Mouse (Mus musculus) cerebellum, postnatal 14 days (tissue): Measurements from ENCODE around the gene E030030I06Rik.
"Not testable (repeated sequence)": the region's sequence is repeated elsewhere in the genome, so short reads cannot be mapped to it uniquely, and the experiment has no call there.

Experiments
- DNase-seq, 2 experiments: peaks; one replicate each; pipeline ENCODE4 v3.0.0; 2021; ENCODE audit warnings: mixed read lengths in 2 of 2

Gene E030030I06Rik

DNA sequence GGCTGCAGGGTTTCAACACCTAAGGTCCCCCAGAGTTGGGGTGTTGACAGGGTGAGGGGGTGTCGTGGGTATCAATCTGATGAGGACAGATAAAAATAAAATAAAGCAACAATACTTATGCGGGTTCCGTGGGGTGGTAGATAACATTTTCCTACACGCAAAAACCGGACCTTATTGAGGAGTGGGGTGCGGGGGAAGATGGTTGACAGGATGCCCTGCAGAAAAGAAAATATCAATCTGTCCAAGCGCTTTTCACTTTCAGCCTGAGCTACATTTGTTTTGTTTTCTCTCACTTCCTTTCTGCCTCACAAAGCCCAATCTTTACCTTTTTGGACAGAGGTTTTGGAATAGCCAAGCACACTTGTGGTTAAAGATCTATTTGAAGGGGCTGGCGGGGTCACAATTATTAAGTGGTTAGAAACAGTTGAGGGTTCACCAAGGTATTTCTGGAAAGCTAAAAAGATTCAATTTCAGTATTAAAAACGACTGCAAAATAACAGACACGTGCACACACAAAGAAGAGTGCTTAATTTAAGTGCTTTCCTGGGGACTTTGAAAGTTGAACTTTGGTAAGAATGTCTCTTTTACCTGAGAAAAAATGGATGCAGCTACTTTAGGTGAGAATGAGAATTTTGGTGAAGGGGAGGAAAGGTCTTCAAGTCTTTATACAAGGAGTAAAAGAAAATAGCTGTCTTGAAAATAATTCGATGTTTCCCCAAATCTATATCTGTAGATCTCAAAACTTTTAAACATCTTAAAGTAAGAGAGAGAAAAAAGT is 3.0 kb upstream of the E030030I06Rik start:
- peak in 1 of 2 experiments; percentile 25 for DNase-seq

DNA sequence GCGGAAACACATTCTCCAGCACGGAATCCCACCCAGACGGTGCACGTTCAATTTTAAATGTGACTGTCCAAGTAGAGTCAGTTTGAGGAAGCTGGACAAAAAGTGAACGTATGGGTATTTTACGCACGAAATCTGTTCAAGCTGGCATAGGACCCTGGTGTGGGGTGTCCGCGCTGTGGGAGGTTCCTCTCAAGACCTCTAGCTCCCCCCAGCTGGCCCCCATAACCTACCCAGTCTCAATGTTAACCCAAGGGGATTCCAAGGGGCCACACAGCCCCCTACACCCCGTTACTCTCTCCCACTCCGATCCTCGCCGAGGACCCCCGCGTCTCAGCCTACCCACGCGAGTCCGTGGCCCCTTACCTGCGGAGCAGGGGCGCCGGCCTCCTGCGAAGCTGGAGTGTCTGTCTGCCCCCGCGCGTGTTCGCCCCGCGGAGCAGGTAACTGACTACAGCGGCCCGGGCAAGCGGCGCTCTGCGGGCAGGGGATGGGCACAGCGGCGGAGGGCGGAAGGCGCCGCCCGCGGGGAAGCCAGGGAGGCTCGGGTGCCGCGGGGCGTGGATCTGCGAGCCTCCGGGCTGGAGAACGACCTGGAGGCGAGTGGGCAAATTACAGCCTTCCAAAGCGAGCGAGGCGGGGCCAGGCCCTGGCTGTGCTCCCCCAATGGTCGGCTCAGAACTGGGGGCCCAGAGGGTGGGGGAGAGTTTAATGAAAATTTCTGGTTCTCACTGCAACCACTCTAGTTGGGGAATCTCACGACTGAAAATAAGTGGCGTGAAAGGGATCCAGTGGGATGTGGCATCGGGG is 2.2 kb upstream of the E030030I06Rik start:
- peak; percentile 15 to 20 for DNase-seq

DNA sequence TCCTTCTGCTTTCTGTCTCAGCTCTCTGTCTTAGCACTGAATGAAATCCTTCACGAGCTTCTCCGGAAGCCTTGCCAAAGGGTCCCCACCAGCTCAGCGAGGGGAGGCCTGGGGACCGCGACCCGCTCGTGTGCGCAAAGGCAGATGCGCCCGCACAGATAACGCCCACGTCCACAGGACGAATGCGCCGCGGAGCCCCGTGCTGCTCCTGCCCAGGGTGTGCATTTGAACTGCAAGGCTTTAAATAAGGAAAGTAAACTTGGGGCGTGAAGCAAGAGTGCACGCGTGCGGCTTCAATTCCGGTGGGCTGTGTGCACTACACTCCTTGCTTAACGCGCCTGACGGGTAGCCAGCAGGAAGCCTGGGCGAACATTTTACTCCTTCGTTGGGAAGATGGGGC is 1.5 kb upstream of the E030030I06Rik start:
- DNase-seq, result peak in 1 of 2 experiments; percentile 16

DNA sequence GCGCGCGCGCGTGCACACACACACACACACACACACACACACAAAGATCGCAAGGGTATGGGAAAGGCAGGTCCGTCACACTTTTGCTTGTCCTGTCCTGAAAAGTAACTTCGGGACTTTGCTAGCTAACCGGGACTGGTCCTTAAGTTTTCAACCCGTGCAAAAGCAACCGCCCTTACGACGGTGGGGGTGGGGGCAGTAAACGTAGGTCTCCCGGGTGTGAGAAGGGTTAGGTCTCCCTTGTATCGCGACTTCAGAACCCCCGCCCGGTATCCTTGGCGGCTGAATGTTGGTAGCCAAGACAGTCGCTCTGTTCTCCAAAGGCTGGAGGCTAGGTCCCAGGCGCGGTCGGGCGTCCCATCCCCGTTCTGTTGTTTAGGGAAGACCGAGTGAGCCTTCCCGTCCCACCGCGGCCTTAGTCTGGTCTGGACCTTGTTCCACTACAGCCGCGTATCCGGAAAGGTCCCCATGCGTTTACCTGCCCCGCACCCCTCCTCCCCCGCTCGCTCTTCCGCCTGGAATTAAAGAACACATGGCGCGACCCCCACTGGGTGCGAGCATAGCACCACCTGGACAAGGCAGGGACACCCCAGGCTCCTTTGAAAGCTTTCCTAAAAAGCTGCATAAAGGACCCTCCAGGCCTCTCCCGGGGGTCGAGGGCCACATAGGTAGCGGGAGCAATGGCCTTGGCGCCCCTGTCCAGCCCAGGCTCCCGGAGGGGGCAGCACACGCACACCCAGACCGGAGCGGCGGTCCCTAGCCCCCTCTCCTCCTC is 808 bp upstream of the E030030I06Rik start:
- peak; percentile 23 to 25 for DNase-seq

DNA sequence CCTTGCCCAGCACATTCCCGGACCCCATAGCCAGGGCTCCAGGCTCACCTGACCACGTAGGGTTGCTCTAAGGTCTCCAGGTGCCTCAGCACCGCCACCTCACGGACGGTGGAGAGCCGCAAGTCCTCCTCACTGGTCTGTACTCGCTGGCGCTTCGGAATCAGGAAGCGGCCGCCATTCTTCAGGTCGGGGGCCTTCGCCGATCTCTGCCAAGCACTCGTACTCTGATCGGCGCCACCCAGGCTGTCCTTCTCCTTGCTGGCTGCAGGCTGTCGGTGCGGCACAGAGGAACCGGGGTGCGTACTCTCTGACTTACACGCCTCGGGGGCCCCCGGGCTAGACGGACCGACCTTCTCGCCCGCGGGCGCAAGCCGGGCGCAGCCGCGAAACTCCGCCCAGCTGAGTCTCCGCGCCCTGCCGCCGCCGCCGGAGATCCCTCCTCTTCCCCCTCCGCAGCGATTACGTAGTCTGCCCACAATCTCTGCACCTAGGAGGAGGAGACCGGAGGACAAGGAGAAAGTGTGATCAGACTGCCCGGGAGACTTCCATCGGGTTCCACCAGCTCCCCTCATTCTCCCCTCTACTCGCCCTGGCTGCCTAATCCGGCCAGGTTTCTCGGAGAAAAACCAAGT is 513 bp downstream of the E030030I06Rik start:
- peak; percentile 63 to 64 for DNase-seq

DNA sequence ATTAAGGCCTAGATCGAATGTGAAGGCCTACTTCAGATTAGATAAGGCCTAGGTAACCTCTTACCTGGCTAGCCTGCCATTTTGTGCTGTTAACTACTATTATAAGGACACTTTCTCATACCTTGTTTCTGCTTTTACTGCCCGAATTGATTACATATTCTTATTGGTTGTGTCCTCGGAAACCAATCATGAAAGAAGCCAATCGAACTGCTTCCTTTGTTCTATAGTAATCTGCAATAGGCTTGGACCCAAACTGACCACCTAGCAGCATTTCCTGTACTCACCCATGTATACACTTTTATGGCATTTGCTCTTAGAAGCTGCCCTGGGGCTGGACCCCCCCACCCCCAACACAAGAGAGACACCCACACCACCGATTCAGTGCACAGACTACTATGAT is 6.1 kb downstream of the E030030I06Rik start:
- no peak for DNase-seq

DNA sequence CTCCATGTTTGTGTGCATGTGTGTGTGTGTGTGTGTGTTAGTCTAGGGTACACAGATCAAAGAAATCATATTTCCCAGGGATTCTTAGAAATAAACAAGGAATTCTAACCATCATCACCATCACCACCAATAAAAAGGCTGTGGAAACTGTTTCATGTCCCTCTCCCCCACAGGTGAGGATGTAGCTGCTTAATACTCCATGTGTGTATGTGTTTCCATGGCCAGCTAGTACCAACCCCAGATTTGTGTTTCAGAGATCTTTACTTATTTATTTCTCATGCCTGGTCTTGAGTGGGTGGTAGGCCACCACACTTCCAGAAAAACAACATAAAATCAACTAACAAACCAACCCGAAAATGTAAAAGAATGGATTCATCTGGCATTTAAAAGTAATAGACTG is 6.9 kb downstream of the E030030I06Rik start:
- peak in 1 of 2 experiments; percentile 15 for DNase-seq

DNA sequence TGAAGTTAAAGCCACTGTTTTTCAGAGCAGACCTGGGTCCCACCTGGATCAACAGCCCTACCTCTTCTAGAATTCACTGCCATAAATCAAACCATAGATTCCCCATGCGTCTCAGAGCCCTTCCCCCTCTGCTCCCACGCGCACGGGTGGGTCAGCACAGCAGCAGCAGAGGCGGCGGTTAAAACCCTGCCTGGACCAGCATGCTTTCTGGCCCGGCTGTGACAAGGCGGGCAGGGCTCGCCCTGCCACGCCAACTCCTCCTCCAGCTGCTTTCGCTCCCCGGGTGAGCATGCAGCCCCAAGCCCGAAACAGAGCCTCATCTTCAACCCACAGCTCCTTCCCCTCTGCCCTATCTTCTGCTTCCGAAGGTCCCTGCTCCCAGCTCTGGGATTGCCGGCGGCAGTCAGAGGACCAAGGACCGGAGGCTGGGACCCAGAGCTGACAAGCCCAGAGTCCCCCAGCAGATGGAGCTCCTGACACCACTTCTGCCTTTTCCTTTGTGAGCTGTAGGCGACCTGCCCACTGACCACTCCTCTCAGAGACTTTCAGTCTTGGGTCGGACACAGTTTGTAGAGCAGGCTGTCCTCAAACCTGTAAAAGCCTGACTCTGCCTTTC is 8.3 kb downstream of the E030030I06Rik start:
- peak; percentile 86 for DNase-seq

DNA sequence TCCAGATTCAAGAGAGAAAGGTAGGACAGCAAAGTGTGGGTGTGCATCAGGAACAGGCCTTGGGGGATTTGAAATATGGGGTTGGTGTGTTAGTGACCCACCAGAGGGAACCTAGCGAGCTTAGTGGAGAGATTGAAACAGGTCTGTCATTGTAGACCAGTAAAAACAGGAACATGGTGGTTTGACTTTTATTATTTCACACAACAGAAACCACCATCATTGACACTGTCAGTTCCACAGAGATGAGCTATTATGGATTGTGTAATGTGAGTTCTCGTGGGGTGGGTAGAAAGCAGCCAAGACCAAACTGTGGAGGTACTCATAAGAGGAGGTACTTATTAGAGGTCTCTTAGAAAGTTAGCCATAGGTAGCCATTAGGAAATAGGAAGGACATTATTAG is 74.5 kb downstream of the E030030I06Rik start:
- DNase-seq, result no peak

DNA sequence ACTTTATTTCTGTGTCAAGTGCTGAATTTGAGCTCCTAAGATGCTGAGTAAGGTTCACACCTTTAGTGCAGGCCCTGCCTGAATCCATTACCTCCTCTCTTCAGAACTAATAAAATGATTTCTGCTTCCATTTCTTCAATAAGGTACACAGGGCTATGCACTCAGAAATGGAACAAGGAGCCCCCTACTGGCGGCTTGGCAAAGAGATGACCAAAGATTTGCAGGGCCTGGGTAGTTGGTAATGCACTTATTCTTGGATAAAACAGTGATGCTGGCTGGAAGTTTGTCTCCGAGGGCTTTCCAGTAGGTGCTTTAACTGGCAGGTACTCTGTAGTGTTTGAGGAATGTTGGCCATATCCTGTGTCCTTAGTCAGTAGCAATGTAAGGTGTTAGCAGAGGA is 76.3 kb downstream of the E030030I06Rik start:
- DNase-seq, result peak in 1 of 2 experiments; percentile 5

DNA sequence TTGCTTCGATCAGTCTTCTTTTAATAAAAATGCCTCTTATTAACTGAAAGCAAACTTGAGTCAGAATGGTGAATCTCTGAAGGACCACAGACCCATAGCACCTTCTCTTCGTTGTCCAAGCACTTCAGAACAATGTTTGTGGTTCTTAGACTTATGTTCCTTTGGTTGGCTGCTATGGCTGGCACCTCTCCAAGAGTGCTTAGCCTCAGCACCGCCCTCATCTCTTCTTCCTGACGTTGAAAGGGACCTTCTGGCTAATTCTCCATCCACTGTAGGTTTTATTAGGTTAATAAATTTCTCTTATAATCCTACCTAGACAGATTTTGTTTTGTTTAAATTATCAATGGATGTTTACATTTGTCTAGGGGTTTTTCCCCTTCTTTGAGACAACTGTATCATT is 78.5 kb downstream of the E030030I06Rik start:
- DNase-seq, result peak in 1 of 2 experiments; percentile 5

DNA sequence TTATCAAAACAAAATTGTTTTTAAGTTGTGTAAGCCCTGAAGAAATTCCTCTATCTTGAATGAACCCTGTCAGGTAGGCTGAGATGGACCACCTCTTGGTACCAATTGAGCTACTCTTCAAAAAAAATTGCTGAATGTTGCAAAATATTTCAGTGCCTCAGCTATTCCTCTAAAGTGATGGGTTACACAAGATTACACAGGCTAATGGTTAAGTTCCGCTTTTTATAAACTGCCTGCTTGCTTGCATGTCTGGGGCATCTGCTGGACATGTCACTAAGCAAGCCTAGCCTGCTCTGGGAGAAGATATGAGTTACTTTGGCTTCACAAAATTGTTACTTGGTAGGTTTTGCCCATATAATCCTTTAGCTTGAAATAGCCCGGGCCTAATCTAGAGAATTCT is 78.9 kb downstream of the E030030I06Rik start:
- no peak for DNase-seq

DNA sequence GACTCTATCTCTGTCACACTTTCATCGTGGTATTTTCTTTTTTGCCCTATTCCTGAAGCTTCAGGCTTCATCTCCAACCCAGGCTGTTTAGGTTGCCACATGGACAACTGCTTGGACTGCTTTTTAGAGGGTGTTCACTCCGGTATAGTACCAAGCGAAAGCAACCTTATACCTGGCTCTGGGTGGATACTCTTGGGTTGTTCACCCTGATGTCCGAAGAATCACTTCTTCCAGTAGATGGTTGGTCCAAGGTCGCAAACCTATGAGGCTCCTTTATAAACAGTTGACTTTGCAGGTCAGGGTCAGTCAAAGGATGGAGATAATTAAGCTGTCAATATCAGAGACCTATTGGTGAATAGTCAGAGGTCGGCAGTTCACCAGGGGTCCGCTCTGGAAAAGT is 81.1 kb downstream of the E030030I06Rik start, which contains the start of gene 4930444G20Rik:
TSS of gene 4930444G20Rik (minus strand) at position 101 of the 400 bp plus-strand sequence.
- not testable (repeated sequence) for DNase-seq
